Mouse (Mus musculus) megakaryocyte, embryonic 14.5 days (primary cell): ENCODE results near the gene Fry. TPM values are rescaled to one million over a fixed set of nuclear protein-coding genes. Genes with fewer than 3 reads are reported as not detected.

Experiments used
- H3K27me3 ChIP-seq: replicated peaks from 2 replicates; pipeline ENCODE3; 2012; ENCODE audit warnings: inconsistent platforms
- H3K36me3 ChIP-seq: replicated peaks from 2 replicates; pipeline ENCODE3; 2012; ENCODE audit warnings: low read length, inconsistent platforms, mixed read lengths
- H3K4me1 ChIP-seq: 2 replicates; pipeline ENCODE4 v1.6.1; 2012; ENCODE audit warnings: inconsistent platforms
- H3K4me3 ChIP-seq: replicated peaks from 2 replicates; pipeline ENCODE3; 2012; ENCODE audit warnings: moderate library complexity, mild to moderate bottlenecking, inconsistent platforms
- H3K9me3 ChIP-seq: 2 replicates; pipeline ENCODE4 v1.6.1; 2012; ENCODE audit warnings: inconsistent platforms
- FLI1 ChIP-seq: IDR thresholded peaks from 2 replicates; pipeline ENCODE4 v1.6.1; 2012; ENCODE audit warnings: low read length, inconsistent platforms, mixed read lengths
- GATA1 ChIP-seq: IDR thresholded peaks from 3 replicates; pipeline ENCODE4 v1.6.1; 2012; ENCODE audit warnings: mixed read lengths, low read length, inconsistent platforms, borderline replicate concordance
- polyA plus RNA-seq: library from polyadenylated mRNA; stranded (reverse); fragments of >175 nt; gene quantifications from 2 replicates; pipeline ENCODE4 v1.2.3, GENCODE M21; 2012; ENCODE audit warnings: low replicate concordance; ENCODE audit not compliant: insufficient read depth

Gene Fry
- polyA plus RNA-seq, 1 experiment, result 1.5 TPM

DNA sequence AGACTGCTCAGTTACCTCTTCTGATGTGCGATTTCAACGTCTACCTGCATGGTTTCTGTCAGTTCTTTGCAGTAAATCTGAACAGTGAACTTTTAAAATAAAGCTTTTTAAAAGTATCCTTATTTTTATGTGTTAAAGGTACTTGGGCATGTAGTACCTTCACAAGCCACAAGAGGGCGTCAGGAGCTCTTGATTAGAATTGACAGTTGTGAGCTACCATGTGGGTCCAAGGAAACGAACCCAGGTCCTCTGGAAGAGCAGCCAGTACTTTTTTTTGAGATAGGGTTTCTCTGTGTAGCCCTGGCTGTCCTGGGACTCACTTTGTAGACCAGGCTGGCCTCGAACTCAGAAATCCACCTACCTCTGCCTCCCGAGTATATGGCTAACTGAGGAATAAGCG lies 323.2 kb downstream of the Fry start:
- Histone ChIP-seq H3K4me1 (no peaks in the 10 kb centered on the region), H3K36me3 (peaks cover 51% of the 10 kb centered on the region), H3K4me3 (no peak overlapping the region), H3K9me3 (no peaks in the 10 kb centered on the region), H3K27me3 (no peaks in the 10 kb centered on the region)
- no peak for TF ChIP-seq GATA1
- no peak for TF ChIP-seq FLI1

DNA sequence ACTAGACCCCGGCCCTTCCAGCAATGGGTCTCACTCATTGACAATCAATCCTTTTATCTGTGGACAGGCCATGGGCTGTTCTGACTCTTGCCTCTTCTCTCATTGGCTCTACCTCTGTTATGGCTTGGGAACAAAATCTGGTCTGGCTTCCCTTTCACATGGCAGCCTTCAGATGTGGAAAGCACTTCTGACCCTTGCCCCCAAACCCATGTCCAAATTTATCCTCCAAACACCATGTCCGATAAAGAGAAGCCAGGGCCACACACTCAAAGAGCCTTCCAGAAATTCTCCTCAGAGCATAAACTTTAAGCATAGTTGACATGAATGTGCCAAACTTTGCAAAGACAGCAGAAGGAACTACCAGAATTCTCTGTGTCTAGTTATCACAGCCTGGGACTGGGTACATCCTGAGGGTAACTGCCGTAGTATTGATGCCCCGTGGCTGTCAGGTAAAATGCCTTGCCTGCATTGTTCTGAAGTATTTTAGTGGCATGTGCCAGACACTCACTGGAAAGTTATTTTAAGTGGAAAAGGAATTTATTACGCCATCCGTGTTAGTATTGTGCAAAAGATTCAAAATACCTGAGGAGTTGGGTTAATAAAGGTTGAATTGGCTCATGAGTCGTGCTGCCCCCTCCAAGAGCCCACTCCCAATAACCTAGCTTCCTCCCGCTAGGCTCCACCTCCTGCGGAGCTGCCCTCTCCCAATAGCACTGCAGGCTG lies 333.0 kb downstream of the Fry start:
- H3K9me3 ChIP-seq, result peaks cover 29% of the 10 kb centered on the region
- peaks cover 78% of the 10 kb centered on the region for H3K36me3 ChIP-seq
- H3K4me3 ChIP-seq, result no peak overlapping the region
- TF ChIP-seq GATA1 (no peak), FLI1 (no peak)
- no peaks in the 10 kb centered on the region for H3K27me3 ChIP-seq
- H3K4me1 ChIP-seq, result no peaks in the 10 kb centered on the region

DNA sequence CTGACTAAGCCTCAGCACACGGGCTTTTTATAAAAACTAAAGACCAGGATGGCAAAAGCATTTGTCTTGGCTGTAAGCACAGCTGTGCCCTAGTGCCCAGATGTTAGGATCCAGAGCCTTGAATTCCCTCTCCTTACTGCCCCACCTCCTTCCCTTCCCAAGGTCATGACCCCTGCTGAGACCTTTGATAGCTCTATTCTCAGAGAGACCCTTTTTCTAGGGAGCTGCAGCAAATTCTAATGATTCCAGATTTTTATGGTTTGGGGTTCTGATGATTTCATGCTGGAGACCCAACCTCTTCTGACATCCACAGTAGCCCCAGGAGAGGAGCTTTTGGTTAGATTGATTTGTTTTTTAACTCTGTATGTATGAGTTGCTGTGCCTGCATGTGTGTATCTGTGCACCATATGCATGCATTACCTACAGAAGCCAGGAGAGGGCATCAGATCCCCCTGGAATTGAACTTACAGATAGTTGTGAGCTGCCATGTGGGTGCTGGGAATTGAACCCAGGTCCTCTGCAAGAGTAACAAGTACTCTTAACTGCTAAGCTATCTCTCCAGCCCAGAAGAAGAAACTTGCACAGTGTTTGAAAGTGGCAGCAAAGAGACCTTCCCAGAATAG lies 333.7 kb downstream of the Fry start:
- Histone ChIP-seq H3K27me3 (no peaks in the 10 kb centered on the region), H3K4me1 (no peaks in the 10 kb centered on the region), H3K4me3 (no peak overlapping the region), H3K9me3 (peaks cover 29% of the 10 kb centered on the region), H3K36me3 (peaks cover 72% of the 10 kb centered on the region)
- TF ChIP-seq GATA1 (no peak), FLI1 (no peak)

DNA sequence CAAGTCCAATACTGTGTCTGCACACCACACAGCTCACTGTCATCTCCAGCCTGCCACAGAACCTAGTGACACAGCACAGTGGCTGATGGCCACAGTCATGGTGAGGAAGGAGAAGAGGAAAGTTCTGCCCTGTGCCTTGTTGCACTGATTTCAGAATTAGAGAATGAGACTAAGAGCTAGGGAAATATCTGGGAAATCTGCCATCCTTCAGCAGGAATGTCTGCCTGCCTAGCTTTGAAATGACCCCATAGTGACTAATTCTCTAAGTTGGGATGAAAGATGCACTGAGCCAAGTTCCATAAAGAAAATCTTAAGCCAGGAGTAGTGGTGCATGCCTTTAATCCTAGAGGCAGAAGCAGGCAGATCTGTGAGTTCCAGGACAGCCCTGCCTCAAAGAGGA lies 334.2 kb downstream of the Fry start:
- no peak overlapping the region for H3K4me3 ChIP-seq
- H3K36me3 ChIP-seq, result peaks cover 72% of the 10 kb centered on the region
- no peaks in the 10 kb centered on the region for H3K27me3 ChIP-seq
- no peak for TF ChIP-seq GATA1
- TF ChIP-seq FLI1, result no peak
- H3K4me1 ChIP-seq, result no peaks in the 10 kb centered on the region
- H3K9me3 ChIP-seq, result peaks cover 29% of the 10 kb centered on the region

DNA sequence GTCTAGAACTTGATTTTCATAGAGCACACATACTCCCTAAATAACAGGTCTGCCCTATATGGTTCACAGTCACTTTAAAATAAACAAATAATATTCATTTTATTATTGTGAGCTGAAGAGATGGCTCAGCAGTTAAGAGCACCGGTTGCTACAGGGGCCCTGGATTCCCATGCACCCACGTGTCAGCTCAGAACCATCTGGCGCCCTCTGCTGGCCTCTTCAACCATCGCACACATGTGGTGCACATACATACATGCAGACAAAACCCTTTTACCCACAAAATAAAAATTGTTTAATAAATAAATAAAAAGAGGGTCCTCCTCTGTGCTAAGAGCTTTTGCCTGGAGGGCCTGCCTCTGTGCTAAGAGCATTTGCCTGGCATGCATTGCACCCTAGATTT lies 335.0 kb downstream of the Fry start:
- TF ChIP-seq GATA1 (no peak), FLI1 (no peak)
- Histone ChIP-seq H3K4me3 (no peak overlapping the region), H3K36me3 (peaks cover 72% of the 10 kb centered on the region), H3K27me3 (no peaks in the 10 kb centered on the region), H3K4me1 (no peaks in the 10 kb centered on the region), H3K9me3 (peaks cover 29% of the 10 kb centered on the region)

DNA sequence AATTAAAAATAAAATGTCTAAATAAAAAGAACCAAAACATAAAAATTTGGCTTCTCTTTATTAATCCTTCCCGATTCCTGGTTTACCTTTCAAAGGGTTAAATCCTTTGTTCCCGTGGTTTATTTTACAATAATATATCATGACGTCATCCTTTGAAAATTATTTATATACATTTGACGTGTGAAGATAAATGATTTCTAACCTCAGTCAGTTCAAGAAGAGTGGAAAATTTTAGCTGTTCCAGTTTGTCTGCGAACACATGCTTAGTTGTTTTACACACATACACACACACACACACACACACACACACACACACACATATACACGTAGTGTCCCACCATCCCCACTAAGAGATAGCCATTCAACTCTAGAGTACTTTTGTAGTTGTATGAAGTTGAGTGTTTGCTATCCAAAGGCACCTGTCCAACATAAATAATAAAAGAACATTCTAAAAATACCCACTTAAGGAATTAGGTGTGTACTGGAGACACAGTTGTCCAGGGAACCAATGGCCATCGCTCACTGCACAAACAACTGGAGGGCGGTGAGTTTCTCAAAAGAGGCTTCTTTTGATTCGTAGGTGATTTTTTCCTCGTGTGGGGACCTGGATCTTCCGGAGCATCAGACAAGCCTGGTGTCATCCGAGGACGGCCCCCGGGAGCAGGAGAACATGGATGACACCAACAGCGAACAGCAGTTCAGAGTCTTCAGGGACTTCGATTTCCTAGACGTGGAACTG lies 338.9 kb downstream of the Fry start:
- Histone ChIP-seq H3K4me3 (no peak overlapping the region), H3K9me3 (peaks cover 27% of the 10 kb centered on the region), H3K4me1 (no peaks in the 10 kb centered on the region), H3K36me3 (peaks cover 67% of the 10 kb centered on the region), H3K27me3 (no peaks in the 10 kb centered on the region)
- TF ChIP-seq GATA1 (no peak), FLI1 (no peak)

DNA sequence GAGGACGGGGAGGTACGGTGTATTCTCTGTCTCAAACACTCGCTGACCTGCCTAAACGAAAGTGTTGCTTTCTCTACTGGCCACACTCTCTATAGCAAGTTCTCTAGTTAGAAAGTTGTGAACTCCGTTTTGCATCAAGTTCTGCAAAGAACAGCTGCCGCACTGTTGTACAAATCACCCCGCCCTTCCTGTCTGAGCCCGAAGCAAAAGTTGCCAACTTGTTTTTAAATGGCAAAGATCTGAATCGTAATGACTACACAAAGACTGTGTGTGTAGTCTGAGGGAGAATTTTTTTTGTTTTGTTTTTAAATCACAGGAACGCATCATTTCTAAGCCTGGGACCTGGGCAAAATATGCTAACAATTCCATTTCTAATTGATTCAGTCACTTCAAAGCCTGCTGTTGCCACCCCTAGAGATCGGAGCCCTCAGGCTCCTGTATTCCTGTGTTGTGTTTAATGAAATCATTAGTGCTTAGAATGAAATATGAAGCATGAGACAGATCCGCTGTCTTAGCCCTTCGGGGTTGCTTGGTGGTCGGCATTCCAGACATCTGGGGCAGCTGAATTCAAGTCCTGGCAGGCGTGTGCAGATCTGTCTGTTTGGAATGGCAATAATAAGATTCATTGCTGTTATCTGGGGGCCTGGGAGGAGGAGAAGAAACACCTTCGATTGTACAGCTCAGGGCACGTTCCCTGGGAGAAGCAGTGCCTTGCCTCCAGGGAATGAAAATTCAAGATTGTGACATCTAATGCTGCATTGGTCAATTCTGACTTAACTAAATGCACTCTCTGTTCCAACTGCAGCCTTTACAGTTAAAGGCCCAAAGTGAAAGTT lies 339.7 kb downstream of the Fry start:
- Histone ChIP-seq H3K9me3 (peaks cover 21% of the 10 kb centered on the region), H3K4me1 (no peaks in the 10 kb centered on the region), H3K27me3 (no peaks in the 10 kb centered on the region), H3K36me3 (peaks cover 60% of the 10 kb centered on the region), H3K4me3 (no peak overlapping the region)
- no peak for TF ChIP-seq FLI1
- TF ChIP-seq GATA1, result no peak

DNA sequence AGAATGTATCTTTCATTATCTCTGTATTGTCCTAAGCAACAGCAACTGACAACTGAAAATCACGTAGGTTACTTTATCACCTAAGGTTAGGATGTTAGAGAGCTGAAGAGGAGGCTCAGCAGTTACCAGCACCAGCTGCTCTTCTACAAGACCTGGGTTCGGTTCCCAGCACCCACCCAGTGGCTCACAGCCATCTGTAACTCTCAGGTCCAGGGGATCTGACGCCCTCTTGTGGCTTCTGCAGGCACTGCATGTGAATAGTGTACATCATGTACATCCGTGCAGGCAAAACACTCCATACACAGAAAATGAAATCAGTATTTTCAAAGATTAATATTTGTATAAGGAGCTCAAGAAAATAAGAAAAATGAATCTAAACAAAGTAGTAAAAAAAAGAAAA lies 341.4 kb downstream of the Fry start:
- Histone ChIP-seq H3K4me1 (no peaks in the 10 kb centered on the region), H3K27me3 (no peaks in the 10 kb centered on the region), H3K36me3 (peaks cover 45% of the 10 kb centered on the region), H3K4me3 (no peak overlapping the region), H3K9me3 (peaks cover 6% of the 10 kb centered on the region; the same call in 1 of the 2 replicates)
- TF ChIP-seq FLI1 (no peak), GATA1 (no peak)

DNA sequence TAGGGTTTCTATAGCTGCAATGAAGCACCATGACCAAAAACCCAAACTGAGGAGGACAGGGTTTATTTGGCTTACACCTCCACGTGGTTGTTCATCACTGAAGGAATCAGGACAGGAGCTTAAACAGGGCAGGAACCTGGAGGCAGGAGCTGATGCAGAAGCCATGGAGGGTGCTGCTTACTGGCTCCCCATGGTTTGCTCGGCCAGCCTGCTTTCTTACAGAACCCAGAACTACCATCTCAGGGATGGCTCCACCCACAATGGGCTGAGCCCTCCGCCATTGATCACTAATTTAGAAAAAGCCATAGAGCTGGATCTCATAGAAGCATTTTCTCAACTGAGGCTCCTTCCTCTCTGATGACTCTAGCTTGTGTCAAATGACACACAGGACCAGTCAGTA lies 346.3 kb downstream of the Fry start:
- H3K27me3 ChIP-seq, result no peaks in the 10 kb centered on the region
- no peak for TF ChIP-seq FLI1
- no peak for TF ChIP-seq GATA1
- H3K4me3 ChIP-seq, result no peak overlapping the region
- H3K4me1 ChIP-seq, result peaks cover 22% of the 10 kb centered on the region
- H3K9me3 ChIP-seq, result no peaks in the 10 kb centered on the region
- H3K36me3 ChIP-seq, result peaks cover 20% of the 10 kb centered on the region
